Mouse (Mus musculus): ENCODE results near the gene Farp2. TPM values are rescaled to one million over a fixed set of nuclear protein-coding genes. Genes with fewer than 3 reads are reported as not detected.

Farp2 gene
- total RNA-seq (2014; rRNA removed; ENCODE audit: low replicate concordance) (4.1 and 10.5 TPM in 2 replicates), polyA plus RNA-seq (2015; fragmentation: Nextera tagmentation; extraction: Ambion mirVana) (3.9 and 4.1 TPM in 2 replicates)

DNA sequence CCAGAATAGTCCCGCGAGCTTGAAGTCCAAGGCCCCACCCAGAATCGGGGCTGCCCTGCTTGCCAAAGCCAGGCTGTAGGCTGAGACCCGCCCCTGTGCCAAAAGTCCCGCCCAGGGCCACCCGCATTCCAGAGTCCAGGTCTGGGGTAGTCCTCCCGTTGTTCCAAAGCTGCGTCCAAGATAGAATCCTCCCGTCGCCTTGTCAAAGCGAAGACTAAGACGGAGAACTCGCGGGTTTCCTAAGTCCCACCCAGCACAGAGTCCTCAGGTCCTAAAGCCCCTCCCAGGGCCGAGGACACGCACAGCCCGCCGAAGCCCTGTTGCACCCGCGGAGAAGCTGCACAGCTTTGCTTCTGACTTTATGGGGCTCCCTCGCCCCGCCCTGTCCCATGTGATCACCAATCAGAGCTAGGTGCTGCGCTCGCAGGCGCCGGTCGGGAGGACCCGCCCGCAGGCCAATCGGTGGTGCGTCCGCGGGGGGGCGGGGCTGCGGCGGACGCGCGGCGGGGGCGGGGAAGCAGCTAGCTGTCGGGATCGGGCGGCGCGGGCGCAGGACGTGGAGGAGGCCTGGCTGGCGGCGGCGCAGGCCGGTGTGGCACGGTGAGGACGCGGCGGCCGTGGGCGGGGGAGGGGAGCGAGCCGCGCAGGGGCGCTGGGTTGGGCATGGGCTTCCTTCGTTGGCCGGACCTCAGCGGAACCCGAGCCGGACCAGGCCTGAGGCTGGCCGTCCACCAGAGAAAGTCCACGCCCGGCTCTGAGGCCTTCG is at the start of gene Farp2:
Gene Farp2 (plus strand): TSS at position 495 of the 766 bp plus-strand sequence.
- WGBS: under 1% methylated on average over 68 of the region's 71 CpGs
- peak within 1 kb of the TSS; percentile 93 for H3K27ac ChIP-seq (ENCODE audit: low read depth)
- peak; percentile 96 for DNase-seq (ENCODE audit: low spot score)
- H3K9ac ChIP-seq (replicated peaks; ENCODE audit: low read depth, low read length): peak within 1 kb of the TSS; percentile 86
- ATAC-seq (ENCODE audit: insufficient read depth, low read depth): peak; percentile 98
- H3K9me3 ChIP-seq (replicated peaks; ENCODE audit: control insufficient read depth, low read length): no peaks in the 10 kb centered on the region
- H3K4me3 ChIP-seq (ENCODE audit: low read depth, low read length): peak within 1 kb of the TSS; percentile 87
- H3K36me3 ChIP-seq (replicated peaks; ENCODE audit: control insufficient read depth, insufficient read depth, low read length): peaks cover 10% of the 10 kb centered on the region; the same call in 1 of the 2 replicates
- peak within 1 kb of the TSS; percentile 95 for H3K4me2 ChIP-seq (ENCODE audit: low read depth, low read length)
- H3K27me3 ChIP-seq (ENCODE audit: control insufficient read depth, insufficient read depth, low read length): no peaks in the 10 kb centered on the region
- peaks cover 8% of the 10 kb centered on the region for H3K4me1 ChIP-seq (ENCODE audit: control insufficient read depth, insufficient read depth)
- TF ChIP-seq CTCF (IDR thresholded peaks at IDR 0.05; ENCODE audit: low read depth) (no peak), EP300 (IDR thresholded peaks at IDR 0.05; ENCODE audit: low read depth) (no peak)

DNA sequence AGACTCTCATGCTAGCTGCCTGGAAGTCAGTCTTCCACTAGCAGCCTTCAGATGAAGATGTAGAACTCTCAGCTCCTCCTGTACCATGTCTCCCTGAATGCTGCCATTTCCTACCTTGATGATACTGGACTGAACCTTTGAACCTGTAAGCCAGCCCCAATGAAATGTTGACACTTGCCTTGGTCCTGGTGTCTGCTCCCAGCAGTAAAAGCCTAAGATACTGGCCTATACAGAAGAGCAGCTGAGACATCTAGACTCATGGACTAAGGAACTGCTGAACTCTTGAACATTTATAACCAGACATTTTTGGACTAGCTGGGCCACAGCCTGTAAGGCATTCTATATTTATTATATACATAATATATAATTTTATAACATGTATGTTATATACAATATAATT is 46.8 kb upstream of the Farp2 start:
- H3K4me1 ChIP-seq (ENCODE audit: control insufficient read depth, insufficient read depth): 0 out of 2 replicates have a peak, but pooled peaks cover under 1% of the 10 kb centered on the region
- no peaks in the 10 kb centered on the region for H3K9me3 ChIP-seq (replicated peaks; ENCODE audit: control insufficient read depth, low read length)
- DNase-seq (ENCODE audit: low spot score) (no peak), ATAC-seq (ENCODE audit: insufficient read depth, low read depth) (no peak)
- no peaks in the 10 kb centered on the region for H3K27me3 ChIP-seq (ENCODE audit: control insufficient read depth, insufficient read depth, low read length)
- no peaks in the 10 kb centered on the region for H3K36me3 ChIP-seq (replicated peaks; ENCODE audit: control insufficient read depth, insufficient read depth, low read length)
- H3K27ac ChIP-seq (ENCODE audit: low read depth): no peak overlapping the region
- TF ChIP-seq CTCF (IDR thresholded peaks at IDR 0.05; ENCODE audit: low read depth): no peak
- no peak for TF ChIP-seq EP300 (IDR thresholded peaks at IDR 0.05; ENCODE audit: low read depth)
- H3K9ac ChIP-seq (replicated peaks; ENCODE audit: low read depth, low read length): no peak overlapping the region
- no peak overlapping the region for H3K4me2 ChIP-seq (ENCODE audit: low read depth, low read length)
- H3K4me3 ChIP-seq (ENCODE audit: low read depth, low read length): no peak overlapping the region

DNA sequence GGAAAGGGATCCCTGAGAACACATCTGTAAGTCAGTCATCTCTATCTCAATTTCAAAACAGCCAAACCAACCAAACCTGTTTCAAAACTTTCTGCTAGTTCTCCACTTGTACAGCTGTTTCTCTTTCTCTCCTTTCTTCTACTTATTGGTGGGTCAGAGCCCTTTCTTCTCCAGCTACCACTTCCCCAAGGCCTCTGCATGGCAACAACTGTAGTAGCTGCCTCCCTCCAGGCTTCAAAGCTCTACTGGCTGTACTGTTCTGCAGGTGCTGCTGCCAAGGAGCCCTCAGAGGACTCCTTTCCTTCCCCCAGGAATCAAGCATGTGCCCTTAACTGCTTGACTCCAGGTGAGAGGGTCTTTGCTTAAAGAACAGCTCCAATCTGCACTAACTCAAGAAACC is 46.1 kb upstream of the Farp2 start:
- H3K4me1 ChIP-seq (ENCODE audit: control insufficient read depth, insufficient read depth): 0 out of 2 replicates have a peak, but pooled peaks cover 7% of the 10 kb centered on the region
- no peak overlapping the region for H3K4me2 ChIP-seq (ENCODE audit: low read depth, low read length)
- H3K9ac ChIP-seq (replicated peaks; ENCODE audit: low read depth, low read length): no peak overlapping the region
- TF ChIP-seq CTCF (IDR thresholded peaks at IDR 0.05; ENCODE audit: low read depth) (no peak), EP300 (IDR thresholded peaks at IDR 0.05; ENCODE audit: low read depth) (no peak)
- no peaks in the 10 kb centered on the region for H3K9me3 ChIP-seq (replicated peaks; ENCODE audit: control insufficient read depth, low read length)
- ATAC-seq (ENCODE audit: insufficient read depth, low read depth): no peak
- H3K36me3 ChIP-seq (replicated peaks; ENCODE audit: control insufficient read depth, insufficient read depth, low read length): no peaks in the 10 kb centered on the region
- no peaks in the 10 kb centered on the region for H3K27me3 ChIP-seq (ENCODE audit: control insufficient read depth, insufficient read depth, low read length)
- H3K27ac ChIP-seq (ENCODE audit: low read depth): no peak overlapping the region
- no peak for DNase-seq (ENCODE audit: low spot score)
- no peak overlapping the region for H3K4me3 ChIP-seq (ENCODE audit: low read depth, low read length)

DNA sequence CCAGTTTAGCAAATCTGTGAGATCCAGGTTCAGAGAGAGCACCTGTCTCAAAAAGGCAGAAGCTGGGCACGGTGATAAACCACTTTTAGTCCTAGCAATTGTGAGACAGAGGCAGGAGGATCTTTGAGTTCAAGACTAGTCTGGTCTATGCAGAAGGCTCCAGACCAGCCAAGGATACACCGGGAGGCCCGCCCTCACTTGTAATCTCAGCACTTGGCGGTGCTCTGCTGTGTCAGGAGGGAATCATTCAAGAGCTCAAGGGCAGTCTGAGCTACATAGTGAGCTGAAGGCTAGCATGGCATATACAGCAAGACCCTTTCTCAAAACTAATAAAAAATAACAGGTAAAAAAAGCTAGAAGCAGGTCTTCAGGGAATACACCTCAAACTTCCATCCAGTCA is 43.3 kb upstream of the Farp2 start:
- TF ChIP-seq CTCF (IDR thresholded peaks at IDR 0.05; ENCODE audit: low read depth) (no peak), EP300 (IDR thresholded peaks at IDR 0.05; ENCODE audit: low read depth) (no peak)
- no peak overlapping the region for H3K4me3 ChIP-seq (ENCODE audit: low read depth, low read length)
- ATAC-seq (ENCODE audit: insufficient read depth, low read depth) (no peak), DNase-seq (ENCODE audit: low spot score) (no peak)
- H3K27me3 ChIP-seq (ENCODE audit: control insufficient read depth, insufficient read depth, low read length): no peaks in the 10 kb centered on the region
- no peaks in the 10 kb centered on the region for H3K36me3 ChIP-seq (replicated peaks; ENCODE audit: control insufficient read depth, insufficient read depth, low read length)
- no peak overlapping the region for H3K4me2 ChIP-seq (ENCODE audit: low read depth, low read length)
- H3K9me3 ChIP-seq (replicated peaks; ENCODE audit: control insufficient read depth, low read length): no peaks in the 10 kb centered on the region
- no peak overlapping the region for H3K27ac ChIP-seq (ENCODE audit: low read depth)
- no peak overlapping the region for H3K9ac ChIP-seq (replicated peaks; ENCODE audit: low read depth, low read length)
- H3K4me1 ChIP-seq (ENCODE audit: control insufficient read depth, insufficient read depth): 0 out of 2 replicates have a peak, but pooled peaks cover 11% of the 10 kb centered on the region
- WGBS: 64% methylated on average over 4 of the region's 4 CpGs

DNA sequence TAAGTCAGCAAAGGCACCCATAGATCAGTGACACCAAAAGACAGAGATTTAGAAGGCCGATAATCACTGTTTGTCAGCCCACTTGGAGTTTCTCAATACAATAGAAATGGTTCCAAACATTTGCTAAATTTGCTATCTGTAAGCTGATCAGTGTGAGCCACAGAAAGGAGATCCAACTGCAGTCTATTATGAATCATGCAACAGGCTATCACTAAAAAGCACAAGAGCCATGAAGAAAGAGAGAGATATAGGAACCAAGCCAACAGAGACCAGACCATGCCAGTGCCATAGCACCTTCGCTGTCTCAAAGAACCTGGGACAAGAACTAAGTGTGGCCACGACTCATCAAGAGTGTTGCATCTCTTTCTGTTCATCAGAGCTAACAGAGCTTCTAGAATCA is 36.2 kb upstream of the Farp2 start:
- Histone ChIP-seq H3K4me1 (ENCODE audit: control insufficient read depth, insufficient read depth) (peaks cover 21% of the 10 kb centered on the region), H3K9ac (replicated peaks; ENCODE audit: low read depth, low read length) (no peak overlapping the region), H3K36me3 (replicated peaks; ENCODE audit: control insufficient read depth, insufficient read depth, low read length) (no peaks in the 10 kb centered on the region), H3K27me3 (ENCODE audit: control insufficient read depth, insufficient read depth, low read length) (no peaks in the 10 kb centered on the region), H3K9me3 (replicated peaks; ENCODE audit: control insufficient read depth, low read length) (no peaks in the 10 kb centered on the region), H3K4me3 (ENCODE audit: low read depth, low read length) (no peak overlapping the region), H3K4me2 (ENCODE audit: low read depth, low read length) (no peak overlapping the region), H3K27ac (ENCODE audit: low read depth) (no peak overlapping the region)
- no peak for ATAC-seq (ENCODE audit: insufficient read depth, low read depth)
- 89% methylated on average over 3 of the region's 3 CpGs for WGBS
- TF ChIP-seq CTCF (IDR thresholded peaks at IDR 0.05; ENCODE audit: low read depth): no peak
- TF ChIP-seq EP300 (IDR thresholded peaks at IDR 0.05; ENCODE audit: low read depth): no peak
- no peak for DNase-seq (ENCODE audit: low spot score)

Measured in heart, postnatal 0 days (tissue).